Mouse (Mus musculus) embryonic facial prominence, embryonic 11.5 days (tissue): ENCODE data around the gene Rps8. TPM values are rescaled to one million over a fixed set of nuclear protein-coding genes. Genes with fewer than 3 reads are reported as not detected.
A peak's percentile ranks its signal among the peaks of the same experiment; 100 is the strongest.

Experiments used
- ATAC-seq: fragments of 200-750 bp; cut with Nextera tagmentation; replicated peaks from 2 replicates; pipeline ENCODE4 v1.8.0; 2017; ENCODE audit warnings: low read depth; ENCODE audit not compliant: insufficient number of reproducible peaks, low FRiP score, low TSS enrichment
- DNase-seq: peaks from one replicate; pipeline ENCODE4 v3.0.0-alpha.2; 2015; ENCODE audit warnings: low spot score
- H3K27ac ChIP-seq: fragments of 300-500 bp; sonication (generic); replicated peaks from 2 replicates; pipeline ENCODE4 v1.5.1; 2014; ENCODE audit warnings: mild to moderate bottlenecking, low read depth, low read length, control low read depth
- H3K27me3 ChIP-seq: fragments of 300-500 bp; sonication (generic); 2 replicates; pipeline ENCODE4 v1.6.1; 2014; ENCODE audit warnings: mild to moderate bottlenecking, low read length, moderate library complexity, mixed read lengths; ENCODE audit not compliant: control insufficient read depth, insufficient read depth
- H3K36me3 ChIP-seq: fragments of 300-500 bp; sonication (generic); replicated peaks from 2 replicates; pipeline ENCODE4 v1.6.1; 2014; ENCODE audit warnings: low read depth, mild to moderate bottlenecking, low read length, moderate library complexity, mixed read lengths; ENCODE audit not compliant: control insufficient read depth, insufficient read depth
- H3K4me1 ChIP-seq: fragments of 300-500 bp; sonication (generic); 2 replicates; pipeline ENCODE4 v1.6.1; 2014; ENCODE audit warnings: low read length, mixed read lengths; ENCODE audit not compliant: control insufficient read depth, insufficient read depth
- H3K4me2 ChIP-seq: fragments of 300-500 bp; sonication (generic); 2 replicates; pipeline ENCODE4 v1.6.1; 2014; ENCODE audit warnings: low read depth, mild to moderate bottlenecking, control low read depth, low read length, moderate library complexity
- H3K4me3 ChIP-seq: fragments of 300-500 bp; sonication (generic); 2 replicates; pipeline ENCODE4 v1.5.1; 2014; ENCODE audit warnings: low read depth, low read length, control low read depth
- H3K9ac ChIP-seq: fragments of 300-500 bp; sonication (generic); replicated peaks from 2 replicates; pipeline ENCODE4 v1.6.1; 2014; ENCODE audit warnings: mild to moderate bottlenecking, control low read depth, low read length
- H3K9me3 ChIP-seq: fragments of 300-500 bp; sonication (generic); replicated peaks from 2 replicates; pipeline ENCODE4 v1.6.1; 2016; ENCODE audit warnings: mild to moderate bottlenecking, low read length, inconsistent platforms, mixed read lengths; ENCODE audit not compliant: control insufficient read depth
- WGBS: fragments of 180-500 bp; shearing (Covaris S2); extraction: QIAGEN DNeasy Blood & Tissue Kit; methylation state at CpG from one replicate; pipeline ENCODE4 v1.1.7; 2014; 5-methylcytosine and 5-hydroxymethylcytosine counted together
- polyA plus RNA-seq: library from polyadenylated mRNA; unstranded; fragments of >200 nt; fragmentation: Nextera tagmentation; extraction: Ambion mirVana; gene quantifications from 2 replicates; pipeline ENCODE4 v1.2.1, GENCODE M21; 2014

Rps8 gene
- 963 and 976 TPM in 2 replicates for polyA plus RNA-seq

GRCm38 (mm10) chr4:117155792-117156355 lies at the start of gene Rps8:
TSS of gene Rps8 (minus strand) at chr4:117156243.
- H3K9ac ChIP-seq = peak within 1 kb of the TSS; percentile 99
- no peaks in the 10 kb centered on the region for H3K27me3 ChIP-seq
- H3K9me3 ChIP-seq = no peaks in the 10 kb centered on the region
- DNase-seq = peak; percentile 96
- H3K27ac ChIP-seq = peak within 1 kb of the TSS; percentile 94
- peak within 1 kb of the TSS; percentile 98 for H3K4me3 ChIP-seq
- no peaks in the 10 kb centered on the region; the same call in 1 of the 2 replicates for H3K4me1 ChIP-seq
- under 1% methylated on average over 50 of the region's 52 CpGs for WGBS
- ATAC-seq = peak; percentile 95
- H3K4me2 ChIP-seq = peak within 1 kb of the TSS; percentile 86
- peaks cover 21% of the 10 kb centered on the region for H3K36me3 ChIP-seq

- no peak overlapping the region for H3K9ac ChIP-seq
- no peaks in the 10 kb centered on the region for H3K27me3 ChIP-seq
- no peak overlapping the region for H3K4me2 ChIP-seq
- WGBS = 57% methylated on average over 4 of the region's 4 CpGs
- DNase-seq (no peak), ATAC-seq (no peak)
- no peaks in the 10 kb centered on the region for H3K36me3 ChIP-seq
- no peak overlapping the region for H3K27ac ChIP-seq
- no peak overlapping the region for H3K4me3 ChIP-seq
- H3K9me3 ChIP-seq = no peaks in the 10 kb centered on the region
- no peaks in the 10 kb centered on the region for H3K4me1 ChIP-seq
These were observed 46.9 kb upstream of the Rps8 start for GRCm38 (mm10) chr4:117202992-117203354.

- under 1% methylated on average over 25 of the region's 25 CpGs for WGBS
- Histone ChIP-seq H3K9ac (peak overlapping the region; percentile 32), H3K36me3 (no peaks in the 10 kb centered on the region), H3K27ac (peak overlapping the region; percentile 52; the same call in 1 of the 2 replicates), H3K4me2 (peak overlapping the region; percentile 27; the same call in 1 of the 2 replicates), H3K4me3 (peak overlapping the region; percentile 7; the same call in 1 of the 2 replicates), H3K4me1 (no peaks in the 10 kb centered on the region), H3K27me3 (no peaks in the 10 kb centered on the region), H3K9me3 (no peaks in the 10 kb centered on the region)
- DNase-seq = peak; percentile 91
- ATAC-seq = peak; percentile 79; the same call in 1 of the 2 replicates
These were observed 46.3 kb upstream of the Rps8 start for GRCm38 (mm10) chr4:117202046-117202991.

GRCm38 (mm10) chr4:117191804-117192203 lies 35.8 kb upstream of the Rps8 start:
- DNase-seq = no peak
- Histone ChIP-seq H3K9ac (no peak overlapping the region), H3K9me3 (no peaks in the 10 kb centered on the region), H3K27ac (no peak overlapping the region), H3K4me1 (no peaks in the 10 kb centered on the region), H3K27me3 (no peaks in the 10 kb centered on the region), H3K36me3 (no peaks in the 10 kb centered on the region), H3K4me3 (no peak overlapping the region), H3K4me2 (no peak overlapping the region)
- WGBS = 92% methylated on average over 14 of the region's 14 CpGs
- ATAC-seq = no peak

GRCm38 (mm10) chr4:117190660-117191059 lies 34.6 kb upstream of the Rps8 start:
- Histone ChIP-seq H3K36me3 (no peaks in the 10 kb centered on the region), H3K4me1 (no peaks in the 10 kb centered on the region), H3K27me3 (no peaks in the 10 kb centered on the region), H3K9me3 (no peaks in the 10 kb centered on the region), H3K4me3 (no peak overlapping the region), H3K27ac (no peak overlapping the region; the same call in 1 of the 2 replicates), H3K9ac (no peak overlapping the region), H3K4me2 (no peak overlapping the region)
- WGBS = 67% methylated on average over 7 of the region's 7 CpGs
- DNase-seq (no peak), ATAC-seq (no peak)

- no peak overlapping the region for H3K4me2 ChIP-seq
- WGBS = 1% methylated on average over 9 of the region's 9 CpGs
These were observed 34.0 kb upstream of the Rps8 start for GRCm38 (mm10) chr4:117189856-117190543.

GRCm38 (mm10) chr4:117189382-117189855 lies 33.4 kb upstream of the Rps8 start:
- no peak overlapping the region for H3K4me2 ChIP-seq
- H3K4me1 ChIP-seq = no peaks in the 10 kb centered on the region
- H3K36me3 ChIP-seq = no peaks in the 10 kb centered on the region
- H3K27me3 ChIP-seq = no peaks in the 10 kb centered on the region
- H3K27ac ChIP-seq = no peak overlapping the region
- peak; percentile 72; the same call in 1 of the 2 replicates for ATAC-seq
- peak; percentile 92 for DNase-seq
- WGBS = 2% methylated on average over 16 of the region's 16 CpGs
- H3K4me3 ChIP-seq = peak overlapping the region; percentile 20; the same call in 1 of the 2 replicates
- peak overlapping the region; percentile 35 for H3K9ac ChIP-seq
- no peaks in the 10 kb centered on the region for H3K9me3 ChIP-seq

More at GRCm38 (mm10) chr4:117189856-117190543, 34.0 kb upstream of the Rps8 start:
- H3K4me3 ChIP-seq = 0 out of 2 replicates have a peak overlapping the region, but pooled peaks have one; percentile 20
- H3K27me3 ChIP-seq = no peaks in the 10 kb centered on the region
- H3K9me3 ChIP-seq = no peaks in the 10 kb centered on the region
- DNase-seq (peak; percentile 91), ATAC-seq (peak; percentile 85)
- no peaks in the 10 kb centered on the region for H3K4me1 ChIP-seq
- H3K36me3 ChIP-seq = no peaks in the 10 kb centered on the region
- H3K27ac ChIP-seq = no peak overlapping the region; the same call in 1 of the 2 replicates
- no peak overlapping the region; the same call in none of the 2 replicates for H3K9ac ChIP-seq
